Comparison of ENCODE assay signal across 9 mouse cellular contexts in genomic region chr1:151352911-151353310, GRCm38 (mm10). TPM values are rescaled to one million over a fixed set of nuclear protein-coding genes. Genes with fewer than 3 reads are reported as not detected.
DNase-seq lines count a peak whose midpoint lies in the region; ATAC-seq and TF ChIP-seq lines count a peak whose summit lies in the region.
"Had no signal": no experiment of that assay in that cellular context is flagged by ENCODE, and none has a peak within 500 bp of the region (broad histone marks: within the 10 kb centered on the region; RNA-seq: fewer than 3 reads in every experiment).

No protein-coding gene starts in this region.

- ATAC-seq in kidney, embryonic 16.5 days (ENCODE audit: low FRiP score, low TSS enrichment): 0 out of 2 replicates have a peak, but pooled peaks have one; percentile 40
- no peak for ATAC-seq in midbrain, embryonic 13.5 days

- no peak overlapping the region for H3K27ac ChIP-seq in kidney, embryonic 16.5 days (ENCODE audit: low read length)
- H3K27ac ChIP-seq in MEL (ENCODE audit: control insufficient read depth, low read depth, low read length): no peak overlapping the region
- no peak overlapping the region for H3K27ac ChIP-seq in midbrain, embryonic 13.5 days
- H3K27ac ChIP-seq: limb, embryonic 13.5 days had no signal

- 90% methylated on average over 2 of the region's 2 CpGs for WGBS in kidney, embryonic 16.5 days
- WGBS in midbrain, embryonic 13.5 days: 87% methylated on average over 2 of the region's 2 CpGs

- no peak for TF ChIP-seq EP300 in MEL (IDR thresholded peaks at IDR 0.05; ENCODE audit: low read depth in 1 of 2, low read length in 2 of 2)

- peaks cover 55% of the 10 kb centered on the region for H3K36me3 ChIP-seq in kidney, embryonic 16.5 days (ENCODE audit: insufficient read depth, low read length)
- H3K36me3 ChIP-seq in MEL (ENCODE audit: control insufficient read depth in 1 of 2, insufficient read depth in 2 of 2, low read length in 2 of 2): peaks cover 6 to 69% of the 10 kb centered on the region in 2 experiments
- H3K36me3 ChIP-seq in midbrain, embryonic 13.5 days: peaks cover 77% of the 10 kb centered on the region

- H3K4me2 ChIP-seq in kidney, embryonic 16.5 days (replicated peaks; ENCODE audit: low read depth, low read length): no peak overlapping the region
- no peak overlapping the region for H3K4me2 ChIP-seq in midbrain, embryonic 13.5 days (replicated peaks)
- H3K4me2 ChIP-seq: limb, embryonic 13.5 days had no signal

- no peak overlapping the region for H3K9ac ChIP-seq in kidney, embryonic 16.5 days (replicated peaks; ENCODE audit: low read length)
- H3K9ac ChIP-seq in MEL (ENCODE audit: control insufficient read depth, low read depth, low read length, poor library complexity, severe bottlenecking): no peak overlapping the region
- no peak overlapping the region for H3K9ac ChIP-seq in midbrain, embryonic 13.5 days (replicated peaks)
- H3K9ac ChIP-seq: limb, embryonic 13.5 days had no signal

- no peak for TF ChIP-seq POLR2A in MEL (IDR thresholded peaks at IDR 0.05; ENCODE audit: control insufficient read depth in 1 of 2, insufficient read depth in 1 of 2, low read depth in 1 of 2, low read length in 2 of 2, poor library complexity in 1 of 2)

- H3K27me3 ChIP-seq in kidney, embryonic 16.5 days (ENCODE audit: insufficient read depth, low read length): no peaks in the 10 kb centered on the region
- no peaks in the 10 kb centered on the region for H3K27me3 ChIP-seq in MEL (ENCODE audit: control insufficient read depth in 1 of 2, insufficient read depth in 2 of 2, low read length in 2 of 2)
- no peaks in the 10 kb centered on the region for H3K27me3 ChIP-seq in midbrain, embryonic 13.5 days
- H3K27me3 ChIP-seq: limb, embryonic 13.5 days had no signal

- TF ChIP-seq CTCF in MEL (IDR thresholded peaks at IDR 0.05 in 2 of 3, conservative IDR thresholded peaks at IDR 0.05 in 1 of 3; ENCODE audit: control insufficient read depth in 1 of 3, insufficient read depth in 1 of 3, low read depth in 2 of 3, low read length in 3 of 3, poor library complexity in 1 of 3, severe bottlenecking in 1 of 3): peak; percentile 22 to 77 (median 50); a peak in 5 of 6 replicates

- H3K4me1 ChIP-seq in kidney, embryonic 16.5 days (ENCODE audit: insufficient read depth, low read length): peaks cover 4% of the 10 kb centered on the region; the same call in 1 of the 2 replicates
- peaks cover under 1 to 3% of the 10 kb centered on the region in 2 experiments; a peak in 2 of 4 replicates for H3K4me1 ChIP-seq in MEL (ENCODE audit: control insufficient read depth in 1 of 2, insufficient read depth in 2 of 2, low read length in 2 of 2)
- peaks cover 13% of the 10 kb centered on the region for H3K4me1 ChIP-seq in midbrain, embryonic 13.5 days (replicated peaks)

- peak; percentile 79 for TF ChIP-seq RAD21 in MEL (IDR thresholded peaks at IDR 0.05; ENCODE audit: low read depth, low read length)

- DNase-seq in kidney, adult 11 months: no peak
- DNase-seq in MEL (ENCODE audit: low read depth, low spot score): peak; percentile 75
- peak; percentile 34 for DNase-seq in c-Kit-positive CD71-positive TER-119-positive erythroid progenitor cells, embryonic 14.5 days (ENCODE audit: low spot score)
- peak; percentile 58 for DNase-seq in retina, embryonic 14.5 days (ENCODE audit: low spot score)
- no peak for DNase-seq in ovary, postnatal 10 days (ENCODE audit: low spot score)
- no peak for DNase-seq in neural tube, embryonic 10.5 days (ENCODE audit: extremely low spot score, low spot score)

- H3K9me3 ChIP-seq in kidney, embryonic 16.5 days (ENCODE audit: low read length): no peaks in the 10 kb centered on the region
- no peaks in the 10 kb centered on the region for H3K9me3 ChIP-seq in MEL (replicated peaks; ENCODE audit: insufficient read depth, low read length)
- no peaks in the 10 kb centered on the region for H3K9me3 ChIP-seq in midbrain, embryonic 13.5 days
- H3K9me3 ChIP-seq: limb, embryonic 13.5 days had no signal

- H3K79me2 ChIP-seq in MEL (ENCODE audit: control insufficient read depth, insufficient read depth, low read length, poor library complexity): peaks cover 21% of the 10 kb centered on the region

- H3K4me3 ChIP-seq in kidney, embryonic 16.5 days (ENCODE audit: low read length): no peak overlapping the region
- no peak overlapping the region for H3K4me3 ChIP-seq in MEL (ENCODE audit: control insufficient read depth in 1 of 2, insufficient read depth in 1 of 2, low read depth in 2 of 2, low read length in 2 of 2)
- H3K4me3 ChIP-seq in midbrain, embryonic 13.5 days (replicated peaks): no peak overlapping the region
- H3K4me3 ChIP-seq: limb, embryonic 13.5 days had no signal

TF ChIP-seq in MEL, 35 proteins besides CTCF, POLR2A, EP300 and RAD21:
- TF ChIP-seq TCF12 (IDR thresholded peaks at IDR 0.05; ENCODE audit: low read depth, low read length): no peak
- no peak for TF ChIP-seq MAX (IDR thresholded peaks at IDR 0.05; ENCODE audit: low read length)
- TF ChIP-seq ZMIZ1 (IDR thresholded peaks at IDR 0.05; ENCODE audit: low read depth, low read length): no peak
- peak; percentile 16; the same call in 1 of the 2 replicates for TF ChIP-seq SIN3A (IDR thresholded peaks at IDR 0.05; ENCODE audit: low read length)
- TF ChIP-seq MAZ (IDR thresholded peaks at IDR 0.05; ENCODE audit: low read depth, low read length): no peak
- no peak for TF ChIP-seq POLR2AphosphoS5 (IDR thresholded peaks at IDR 0.05; ENCODE audit: borderline replicate concordance, low read depth, low read length)
- TF ChIP-seq UBTF (IDR thresholded peaks at IDR 0.05; ENCODE audit: borderline replicate concordance, insufficient read depth, low read depth, low read length): no peak
- peak; percentile 79 for TF ChIP-seq ZC3H11A (IDR thresholded peaks at IDR 0.05; ENCODE audit: low read depth, low read length)
- TF ChIP-seq MEF2A (IDR thresholded peaks at IDR 0.05; ENCODE audit: extremely low read depth, insufficient replicate concordance, low read depth, low read length, poor library complexity, severe bottlenecking): no peak
- TF ChIP-seq USF1 (IDR thresholded peaks at IDR 0.05; ENCODE audit: low read depth, low read length): no peak
- no peak for TF ChIP-seq HCFC1 (IDR thresholded peaks at IDR 0.05; ENCODE audit: low read depth, low read length)
- peak; percentile 84 for TF ChIP-seq SMC3 (IDR thresholded peaks at IDR 0.05; ENCODE audit: low read depth, low read length)
TF ChIP-seq in MEL: peak in this region for 3.

RNA-seq across cellular contexts. Expression of gene Ivns1abp, which starts 8.6 kb away (rescaled TPM):
- polyA plus RNA-seq in kidney, embryonic 16.5 days (2015; fragmentation: Nextera tagmentation; extraction: Ambion mirVana): 534 and 540 TPM in 2 replicates
- total RNA-seq in MEL (2012; rRNA removed): 72.0 and 74.5 TPM in 2 replicates
- polyA plus RNA-seq in MEL (2012; ENCODE audit: insufficient read depth in 1 of 2, insufficient read length in 2 of 2, low read depth in 1 of 2, low replicate concordance in 2 of 2, missing spikeins in 1 of 2): 100 to 1,000 TPM; 127 to 138 TPM
- 304 and 319 TPM in 2 replicates for polyA plus RNA-seq in midbrain, embryonic 13.5 days (2015; fragmentation: Nextera tagmentation; extraction: Ambion mirVana)

Comparison
In these comparisons a context has a peak if more than half of its experiments do, and no peak if none do; other contexts are left out.
1. DNase-seq: peak in MEL (single experiment), c-Kit-positive CD71-positive TER-119-positive erythroid progenitor cells, embryonic 14.5 days (single experiment) and retina, embryonic 14.5 days (single experiment); none in kidney, adult 11 months (single experiment), ovary, postnatal 10 days (single experiment) and neural tube, embryonic 10.5 days (single experiment).